Mouse (Mus musculus): ENCODE measurements around the gene Slco6c1. TPM values are rescaled to one million over a fixed set of nuclear protein-coding genes. Genes with fewer than 3 reads are reported as not detected.

Slco6c1 gene
- polyA plus RNA-seq (2021; fragmentation: Nextera tagmentation), result not detected in 2 replicates
- long read RNA-seq, experiment 1, result 0 reads
- long read RNA-seq, experiment 2, result 0 reads

GRCm38 (mm10) chr1:97128201-97128600, at the start of gene Slco6c1:
Slco6c1 (minus strand) TSS chr1:97128301.

Measured in left cerebral cortex, adult 6 months (tissue).